Mouse (Mus musculus) heart, embryonic 13.5 days (tissue): ENCODE data around the gene Tmem212. TPM values are rescaled to one million over a fixed set of nuclear protein-coding genes. Genes with fewer than 3 reads are reported as not detected.

Experiments
- ATAC-seq: fragments of 200-750 bp; cut with Nextera tagmentation; 2 replicates; pipeline ENCODE4 v1.8.0; 2017; ENCODE audit warnings: moderate TSS enrichment; ENCODE audit not compliant: insufficient number of reproducible peaks, low FRiP score, low TSS enrichment; ENCODE audit errors: extremely low read depth
- H3K27ac ChIP-seq: fragments of 300-500 bp; sonication (generic); replicated peaks from 2 replicates; pipeline ENCODE4 v1.5.1; 2015; ENCODE audit warnings: moderate library complexity, mild to moderate bottlenecking, inconsistent platforms
- H3K27me3 ChIP-seq: fragments of 300-500 bp; sonication (generic); replicated peaks from 2 replicates; pipeline ENCODE4 v1.6.1; 2015; ENCODE audit warnings: mild to moderate bottlenecking, inconsistent platforms
- H3K36me3 ChIP-seq: fragments of 300-500 bp; sonication (generic); 2 replicates; pipeline ENCODE4 v1.6.1; 2015; ENCODE audit warnings: mild to moderate bottlenecking, inconsistent platforms
- H3K4me1 ChIP-seq: fragments of 300-500 bp; sonication (generic); 2 replicates; pipeline ENCODE4 v1.6.1; 2015; ENCODE audit warnings: inconsistent platforms
- H3K4me2 ChIP-seq: fragments of 300-500 bp; sonication (generic); 2 replicates; pipeline ENCODE4 v1.6.1; 2015; ENCODE audit warnings: inconsistent platforms, mild to moderate bottlenecking, moderate library complexity
- H3K4me3 ChIP-seq: fragments of 300-500 bp; sonication (generic); 2 replicates; pipeline ENCODE4 v1.5.1; 2015; ENCODE audit warnings: moderate library complexity, mild to moderate bottlenecking, inconsistent platforms
- H3K9ac ChIP-seq: fragments of 300-500 bp; sonication (generic); 2 replicates; pipeline ENCODE4 v1.6.1; 2015; ENCODE audit warnings: inconsistent platforms, mild to moderate bottlenecking, moderate library complexity
- H3K9me3 ChIP-seq: fragments of 300-500 bp; sonication (generic); 2 replicates; pipeline ENCODE4 v1.6.1; 2016; ENCODE audit warnings: inconsistent platforms
- WGBS: fragments of 180-500 bp; shearing (Covaris S2); methylation state at CpG from one replicate; pipeline ENCODE4 v1.1.7; 2015; ENCODE audit warnings: mixed read lengths; 5-methylcytosine and 5-hydroxymethylcytosine counted together
- polyA plus RNA-seq: library from polyadenylated mRNA; unstranded; fragments of >200 nt; fragmentation: Nextera tagmentation; extraction: Ambion mirVana; gene quantifications from 2 replicates; pipeline ENCODE4 v1.2.1, GENCODE M21; 2015

Tmem212 gene
- polyA plus RNA-seq, 1 experiment from 2014 or later, result not detected

- no peaks in the 10 kb centered on the region for H3K27me3 ChIP-seq
These were observed 25.3 kb upstream of the Tmem212 start for GRCm38 (mm10) chr3:27921268-27922020.

GRCm38 (mm10) chr3:27918656-27919436 is 22.7 kb upstream of the Tmem212 start:
- H3K36me3 ChIP-seq, result no peaks in the 10 kb centered on the region
- H3K4me2 ChIP-seq, result no peak overlapping the region
- H3K27ac ChIP-seq, result no peak overlapping the region
- no peaks in the 10 kb centered on the region for H3K27me3 ChIP-seq
- ATAC-seq, result no peak
- no peak overlapping the region for H3K4me3 ChIP-seq
- H3K4me1 ChIP-seq, result no peaks in the 10 kb centered on the region
- WGBS, result 86% methylated on average over 14 of the region's 14 CpGs
- peaks cover 24% of the 10 kb centered on the region for H3K9me3 ChIP-seq
- H3K9ac ChIP-seq, result no peak overlapping the region

More at GRCm38 (mm10) chr3:27921268-27922020, 25.3 kb upstream of the Tmem212 start:
- H3K9ac ChIP-seq, result no peak overlapping the region
- no peak overlapping the region for H3K4me3 ChIP-seq
- 85% methylated on average over 11 of the region's 11 CpGs for WGBS
- no peak overlapping the region for H3K4me2 ChIP-seq
- ATAC-seq, result no peak
- H3K9me3 ChIP-seq, result peaks cover 24% of the 10 kb centered on the region
- H3K27ac ChIP-seq, result no peak overlapping the region
- H3K36me3 ChIP-seq, result no peaks in the 10 kb centered on the region
- no peaks in the 10 kb centered on the region for H3K4me1 ChIP-seq

GRCm38 (mm10) chr3:27909016-27909415 is 12.8 kb upstream of the Tmem212 start:
- H3K27ac ChIP-seq, result no peak overlapping the region
- no peak overlapping the region for H3K4me2 ChIP-seq
- H3K36me3 ChIP-seq, result no peaks in the 10 kb centered on the region
- no peak overlapping the region for H3K9ac ChIP-seq
- no peak overlapping the region for H3K4me3 ChIP-seq
- 84% methylated on average over 3 of the region's 3 CpGs for WGBS
- peaks cover 16% of the 10 kb centered on the region for H3K4me1 ChIP-seq
- ATAC-seq, result no peak
- H3K9me3 ChIP-seq, result 0 out of 2 replicates have a peak, but pooled peaks cover 9% of the 10 kb centered on the region
- H3K27me3 ChIP-seq, result no peaks in the 10 kb centered on the region

GRCm38 (mm10) chr3:27908316-27908715 is 12.1 kb upstream of the Tmem212 start:
- no peaks in the 10 kb centered on the region for H3K36me3 ChIP-seq
- 74% methylated on average over 2 of the region's 2 CpGs for WGBS
- no peak overlapping the region for H3K4me3 ChIP-seq
- no peak overlapping the region for H3K27ac ChIP-seq
- no peak overlapping the region for H3K9ac ChIP-seq
- H3K9me3 ChIP-seq, result 0 out of 2 replicates have a peak, but pooled peaks cover 9% of the 10 kb centered on the region
- H3K4me2 ChIP-seq, result no peak overlapping the region
- peaks cover 16% of the 10 kb centered on the region for H3K4me1 ChIP-seq
- no peak for ATAC-seq
- no peaks in the 10 kb centered on the region for H3K27me3 ChIP-seq

- ATAC-seq, result no peak
- no peak overlapping the region for H3K4me3 ChIP-seq
- H3K4me2 ChIP-seq, result no peak overlapping the region
- 41% methylated on average over 2 of the region's 2 CpGs for WGBS
- H3K36me3 ChIP-seq, result no peaks in the 10 kb centered on the region
- H3K9ac ChIP-seq, result no peak overlapping the region
- 0 out of 2 replicates have a peak, but pooled peaks cover 9% of the 10 kb centered on the region for H3K9me3 ChIP-seq
- no peak overlapping the region for H3K27ac ChIP-seq
- H3K4me1 ChIP-seq, result peaks cover 16% of the 10 kb centered on the region
- no peaks in the 10 kb centered on the region for H3K27me3 ChIP-seq
These were observed 11.1 kb upstream of the Tmem212 start for GRCm38 (mm10) chr3:27907301-27907700.

- peaks cover 16% of the 10 kb centered on the region for H3K4me1 ChIP-seq
- ATAC-seq, result no peak
- 0 out of 2 replicates have a peak, but pooled peaks cover 9% of the 10 kb centered on the region for H3K9me3 ChIP-seq
- 69% methylated on average over 7 of the region's 7 CpGs for WGBS
- H3K36me3 ChIP-seq, result no peaks in the 10 kb centered on the region
- no peak overlapping the region for H3K4me3 ChIP-seq
- no peaks in the 10 kb centered on the region for H3K27me3 ChIP-seq
- H3K9ac ChIP-seq, result no peak overlapping the region
- H3K4me2 ChIP-seq, result no peak overlapping the region
- H3K27ac ChIP-seq, result no peak overlapping the region
These were observed 10.6 kb upstream of the Tmem212 start for GRCm38 (mm10) chr3:27906647-27907209.

GRCm38 (mm10) chr3:27904659-27905330 is 8.6 kb upstream of the Tmem212 start:
- Histone ChIP-seq H3K9me3 (0 out of 2 replicates have a peak, but pooled peaks cover 9% of the 10 kb centered on the region), H3K4me1 (peaks cover 22% of the 10 kb centered on the region), H3K27me3 (no peaks in the 10 kb centered on the region), H3K4me2 (peak overlapping the region; percentile 6; the same call in 1 of the 2 replicates), H3K27ac (peak overlapping the region; percentile 61), H3K4me3 (no peak overlapping the region), H3K36me3 (no peaks in the 10 kb centered on the region), H3K9ac (0 out of 2 replicates have a peak overlapping the region, but pooled peaks have one; percentile 21)
- ATAC-seq, result peak; percentile 20; the same call in 1 of the 2 replicates
- whole genome bisulfite sequencing, result 20% methylated on average over 13 of the region's 13 CpGs

- H3K36me3 ChIP-seq, result no peaks in the 10 kb centered on the region
- no peak overlapping the region for H3K9ac ChIP-seq
- WGBS, result 82% methylated on average over 6 of the region's 6 CpGs
- no peak overlapping the region for H3K4me2 ChIP-seq
- H3K4me3 ChIP-seq, result no peak overlapping the region
- H3K27me3 ChIP-seq, result no peaks in the 10 kb centered on the region
- no peaks in the 10 kb centered on the region for H3K9me3 ChIP-seq
- peaks cover 42% of the 10 kb centered on the region for H3K4me1 ChIP-seq
- no peak overlapping the region for H3K27ac ChIP-seq
- ATAC-seq, result no peak
These were observed 5.7 kb upstream of the Tmem212 start for GRCm38 (mm10) chr3:27901846-27902245.

- WGBS, result 45% methylated on average over 13 of the region's 13 CpGs
- H3K27me3 ChIP-seq, result no peaks in the 10 kb centered on the region
- no peak for ATAC-seq
- no peak overlapping the region for H3K4me2 ChIP-seq
- H3K36me3 ChIP-seq, result no peaks in the 10 kb centered on the region
- peak overlapping the region; percentile 84 for H3K27ac ChIP-seq
- peaks cover 28% of the 10 kb centered on the region for H3K4me1 ChIP-seq
- H3K9ac ChIP-seq, result no peak overlapping the region
- H3K9me3 ChIP-seq, result no peaks in the 10 kb centered on the region
- H3K4me3 ChIP-seq, result no peak overlapping the region
These were observed 3.0 kb upstream of the Tmem212 start for GRCm38 (mm10) chr3:27899012-27899726.

GRCm38 (mm10) chr3:27898178-27898577 is 2.0 kb upstream of the Tmem212 start:
- H3K9ac ChIP-seq, result no peak overlapping the region
- H3K27me3 ChIP-seq, result no peaks in the 10 kb centered on the region
- H3K4me3 ChIP-seq, result no peak overlapping the region
- no peaks in the 10 kb centered on the region for H3K9me3 ChIP-seq
- 56% methylated on average over 10 of the region's 10 CpGs for WGBS
- H3K4me2 ChIP-seq, result no peak overlapping the region
- H3K36me3 ChIP-seq, result no peaks in the 10 kb centered on the region
- ATAC-seq, result no peak
- peaks cover 28% of the 10 kb centered on the region for H3K4me1 ChIP-seq
- H3K27ac ChIP-seq, result peak overlapping the region; percentile 84
